Mouse (Mus musculus): ENCODE measurements around the gene Tmem189.

DNA sequence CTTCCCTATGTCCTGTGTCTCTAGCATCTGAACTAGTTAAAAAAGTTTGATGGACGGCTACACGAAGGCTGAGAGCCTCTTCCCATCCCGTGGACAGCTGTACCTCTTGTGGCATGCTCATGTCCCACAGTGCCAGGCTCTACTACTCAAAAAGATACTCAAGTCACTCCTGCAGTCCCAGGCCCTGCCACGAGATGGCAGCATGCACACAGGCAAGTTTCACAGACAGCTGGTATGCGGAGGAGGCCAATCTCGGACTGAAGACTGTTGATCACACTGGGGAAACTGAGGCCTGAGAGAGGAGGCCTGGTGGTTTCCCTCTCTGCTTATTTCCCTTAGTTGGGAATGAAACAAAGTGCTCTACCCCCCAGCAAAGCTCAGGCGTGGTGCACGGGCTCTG is 4.5 kb downstream of the Tmem189 start:
- TF ChIP-seq CTCF (IDR thresholded peaks at IDR 0.05; ENCODE audit: low read depth) = peak; percentile 100
- TF ChIP-seq EP300 (IDR thresholded peaks at IDR 0.05; ENCODE audit: low read depth) = no peak

Data from heart, postnatal 0 days (tissue).